Mouse (Mus musculus) C2C12 (cell line): ENCODE data around the gene Rsrc1. TPM values are rescaled to one million over a fixed set of nuclear protein-coding genes. Genes with fewer than 3 reads are reported as not detected.

Experiments used
- H3K27me3 ChIP-seq: one replicate; pipeline ENCODE4 v1.6.1; 2011; ENCODE audit not compliant: control insufficient read depth, insufficient read depth, insufficient read length
- H3K36me3 ChIP-seq: one replicate; pipeline ENCODE4 v1.6.1; 2011; ENCODE audit not compliant: control insufficient read depth, insufficient read depth
- H3K4me3 ChIP-seq: one replicate; pipeline ENCODE4 v1.5.1; 2011; ENCODE audit warnings: mild to moderate bottlenecking, control low read depth; ENCODE audit not compliant: poor library complexity, insufficient read depth, severe bottlenecking
- H3K79me2 ChIP-seq: one replicate; pipeline ENCODE4 v1.6.1; 2011; ENCODE audit not compliant: control insufficient read depth, insufficient read depth
- H3K79me3 ChIP-seq: one replicate; pipeline ENCODE4 v1.6.1; 2011; ENCODE audit warnings: low read depth, control low read depth
- H3ac ChIP-seq: one replicate; pipeline ENCODE3; 2011; ENCODE audit warnings: low read depth; ENCODE audit not compliant: control insufficient read depth, insufficient read length
- CEBPB ChIP-seq: IDR thresholded peaks from one replicate; pipeline ENCODE4 v1.6.1; 2011; ENCODE audit warnings: low read depth, mild to moderate bottlenecking, control low read depth, moderate library complexity
- CTCF ChIP-seq: IDR thresholded peaks from one replicate; pipeline ENCODE4 v1.5.1; 2011; ENCODE audit not compliant: control insufficient read depth, insufficient read depth, insufficient read length
- FOSL1 ChIP-seq: IDR thresholded peaks from one replicate; pipeline ENCODE4 v1.8.0; 2011; ENCODE audit warnings: mild to moderate bottlenecking, low read length; ENCODE audit not compliant: poor library complexity, insufficient read depth, severe bottlenecking
- MAX ChIP-seq: IDR thresholded peaks from one replicate; pipeline ENCODE4 v1.6.1; 2011; ENCODE audit warnings: mild to moderate bottlenecking, control low read depth
- MYOD1 ChIP-seq: IDR thresholded peaks from one replicate; pipeline ENCODE4 v1.6.1; 2011; ENCODE audit warnings: low read depth; ENCODE audit not compliant: control insufficient read depth, insufficient read length
- MYOG ChIP-seq: IDR thresholded peaks from one replicate; pipeline ENCODE4 v1.6.1; 2011; ENCODE audit not compliant: control insufficient read depth, insufficient read length; ENCODE audit errors: extremely low read depth
- USF1 ChIP-seq: IDR thresholded peaks from one replicate; pipeline ENCODE4 v1.6.1; 2011; ENCODE audit warnings: low read depth, mild to moderate bottlenecking, control low read depth, moderate library complexity
- polyA plus RNA-seq: library from polyadenylated mRNA; unstranded; fragments of >200 nt; fragmentation: generic; extraction: Trizol; gene quantifications from one replicate; pipeline ENCODE4 v1.2.1, GENCODE M21; 2012; ENCODE audit warnings: missing spikeins

Rsrc1 gene
- polyA plus RNA-seq, 1 experiment: 15.9 TPM

DNA sequence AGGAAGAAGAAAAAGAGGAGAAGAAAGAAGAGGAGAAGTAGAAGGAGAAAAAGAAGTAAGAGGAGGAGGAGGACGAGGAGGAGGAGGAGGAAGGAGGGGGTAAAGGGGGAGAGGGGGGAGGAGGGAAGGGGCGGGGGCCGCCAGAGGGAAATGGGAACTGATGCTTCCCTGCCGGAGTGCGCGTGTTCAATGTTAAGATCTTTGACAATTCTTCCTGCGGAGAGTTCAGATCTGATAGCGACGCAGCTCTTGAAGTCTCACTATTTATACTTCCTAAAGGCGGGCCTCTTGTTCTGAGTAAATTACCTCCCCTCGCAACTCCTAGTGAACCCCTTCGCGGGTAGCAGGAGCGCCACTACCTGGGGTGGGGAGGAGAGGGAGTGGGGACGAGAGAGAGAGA is 516 bp downstream of the Rsrc1 start, which contains the start of gene Shox2:
Gene Shox2, minus strand, starts transcription at position 66 of the 400 bp plus-strand sequence.
- peaks cover 29% of the 10 kb centered on the region for H3K79me3 ChIP-seq
- H3K36me3 ChIP-seq: no peaks in the 10 kb centered on the region
- TF ChIP-seq CTCF: no peak
- no peak for TF ChIP-seq USF1
- no peak for TF ChIP-seq CEBPB
- no peak for TF ChIP-seq MYOD1
- TF ChIP-seq MYOG: no peak
- TF ChIP-seq FOSL1: no peak
- TF ChIP-seq MAX: no peak
- H3ac ChIP-seq: peak within 1 kb of the TSS; percentile 93
- peaks cover 80% of the 10 kb centered on the region for H3K79me2 ChIP-seq
- no peaks in the 10 kb centered on the region for H3K27me3 ChIP-seq
- peak within 1 kb of the TSS; percentile 68 for H3K4me3 ChIP-seq

DNA sequence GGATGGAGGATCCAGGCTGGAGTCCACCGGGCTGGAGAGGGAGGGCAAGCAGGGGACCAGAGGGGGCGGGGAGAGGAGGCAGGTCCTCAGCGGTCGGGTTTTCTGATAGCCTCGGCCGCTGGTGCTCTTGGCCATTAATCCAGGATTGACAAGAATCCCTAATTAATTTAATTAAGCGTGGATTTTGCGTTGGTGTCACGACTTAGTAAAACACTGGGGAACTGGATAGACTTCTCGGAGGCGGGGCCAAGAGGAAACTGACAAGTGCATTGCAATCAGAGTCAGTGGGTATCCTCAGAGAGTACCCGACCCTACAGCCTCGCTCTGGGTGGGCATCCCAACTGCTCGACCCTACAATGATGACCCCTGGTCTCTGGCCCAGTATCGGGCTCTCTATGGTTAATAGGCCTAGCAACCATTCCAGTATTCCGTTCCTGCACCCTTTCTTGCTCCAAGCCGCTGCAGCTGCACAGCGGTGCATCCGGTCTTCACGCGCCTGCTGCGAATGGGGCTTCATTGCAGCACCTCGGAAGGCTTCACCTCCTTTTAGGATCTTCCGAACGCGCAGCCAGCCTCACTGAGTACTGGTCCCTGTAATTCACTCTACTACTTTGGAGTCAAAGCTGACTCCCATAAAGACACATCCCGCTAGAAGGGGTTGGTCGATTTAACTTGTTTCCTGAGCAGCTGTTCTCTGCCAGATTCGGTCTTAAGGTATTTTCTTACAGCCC is 1.2 kb downstream of the Rsrc1 start:
- peaks cover 86% of the 10 kb centered on the region for H3K79me2 ChIP-seq
- no peaks in the 10 kb centered on the region for H3K36me3 ChIP-seq
- H3K27me3 ChIP-seq: no peaks in the 10 kb centered on the region
- H3ac ChIP-seq: peak overlapping the region; percentile 69
- peaks cover 36% of the 10 kb centered on the region for H3K79me3 ChIP-seq
- peak overlapping the region; percentile 68 for H3K4me3 ChIP-seq
- TF ChIP-seq MYOD1 (peak; percentile 4), MYOG (no peak), USF1 (no peak)

DNA sequence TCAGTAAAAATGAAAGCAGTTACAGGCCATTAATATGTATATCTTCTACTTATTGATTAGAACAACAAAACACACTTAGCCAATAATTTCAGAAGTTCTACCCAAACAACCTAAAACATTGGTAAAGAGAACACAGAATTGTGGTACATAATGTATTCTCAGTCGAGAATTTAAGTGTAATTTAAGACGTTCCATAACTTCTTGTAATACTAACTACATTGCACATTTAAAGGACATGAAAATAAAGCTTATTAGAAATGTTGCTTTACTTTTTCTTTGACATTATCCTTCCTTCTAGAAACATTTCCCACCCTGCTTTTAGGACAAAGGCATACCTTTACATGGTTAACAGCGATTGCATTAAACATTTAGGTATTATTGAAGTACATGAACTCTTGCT is 2.3 kb downstream of the Rsrc1 start:
- peaks cover 41% of the 10 kb centered on the region for H3K79me3 ChIP-seq
- H3K36me3 ChIP-seq: no peaks in the 10 kb centered on the region
- peaks cover 88% of the 10 kb centered on the region for H3K79me2 ChIP-seq
- H3K27me3 ChIP-seq: no peaks in the 10 kb centered on the region
- H3K4me3 ChIP-seq: no peak overlapping the region
- H3ac ChIP-seq: no peak overlapping the region
- TF ChIP-seq FOSL1 (no peak), MYOD1 (no peak), CTCF (no peak), CEBPB (no peak), MAX (no peak), MYOG (no peak), USF1 (no peak)

DNA sequence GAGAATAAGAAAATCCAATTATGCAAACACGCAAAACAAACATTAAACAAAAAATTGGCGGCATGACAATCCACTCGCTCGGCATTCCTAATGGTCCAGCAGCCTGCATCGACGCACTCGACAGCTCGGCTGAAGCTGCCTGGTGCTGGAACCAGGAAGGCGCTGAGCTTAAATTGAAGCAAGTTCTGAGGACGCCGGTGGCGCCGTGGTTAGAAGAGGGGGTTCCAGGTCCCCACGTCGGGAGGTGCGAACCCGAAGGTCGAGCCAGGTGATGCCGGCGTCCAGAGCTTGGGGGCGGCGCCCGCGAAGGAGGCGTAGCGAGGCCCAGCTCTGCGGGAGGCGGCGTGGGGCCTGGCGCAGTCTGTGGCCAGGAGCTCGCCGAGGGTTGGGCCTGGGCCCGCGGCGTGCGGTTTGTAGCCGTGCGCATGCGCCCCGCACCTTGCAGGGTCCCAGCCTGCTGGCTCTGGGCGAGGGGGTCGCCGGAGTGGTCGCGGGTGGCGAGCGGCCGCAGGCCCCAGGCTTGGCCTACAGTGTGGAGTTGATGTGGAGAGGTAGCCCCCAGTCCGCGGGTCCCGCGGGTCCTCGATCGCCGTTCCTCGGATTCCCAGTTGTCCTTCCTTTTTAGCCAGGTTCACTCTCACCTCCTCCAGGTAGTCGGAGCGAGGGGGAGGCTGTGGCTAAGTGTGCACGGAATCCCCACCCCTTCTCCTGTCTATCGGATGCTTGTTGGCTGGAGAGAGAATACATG is 4.5 kb downstream of the Rsrc1 start:
- Histone ChIP-seq H3K79me3 (peaks cover 43% of the 10 kb centered on the region), H3K79me2 (peaks cover 88% of the 10 kb centered on the region), H3K27me3 (no peaks in the 10 kb centered on the region), H3K4me3 (peak overlapping the region; percentile 74), H3K36me3 (no peaks in the 10 kb centered on the region), H3ac (peak overlapping the region; percentile 73)
- no peak for TF ChIP-seq MAX
- TF ChIP-seq MYOD1: no peak
- no peak for TF ChIP-seq FOSL1
- no peak for TF ChIP-seq MYOG
- no peak for TF ChIP-seq CEBPB
- no peak for TF ChIP-seq CTCF
- TF ChIP-seq USF1: no peak

DNA sequence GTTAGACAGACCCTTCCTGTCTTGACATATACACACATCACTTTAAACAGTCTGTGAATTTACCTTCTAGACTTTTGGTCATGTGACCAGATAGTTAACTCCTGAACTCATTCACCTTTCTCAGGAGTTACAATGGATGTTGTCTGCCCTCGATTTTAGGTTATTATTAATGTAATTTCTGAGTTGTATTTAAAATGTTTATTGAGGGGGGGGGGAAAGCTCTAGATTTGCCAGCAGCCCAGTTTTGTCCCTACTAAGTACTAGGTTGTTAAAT is 5.0 kb downstream of the Rsrc1 start:
- Histone ChIP-seq H3K4me3 (peak overlapping the region; percentile 74), H3ac (peak overlapping the region; percentile 73), H3K79me3 (peaks cover 47% of the 10 kb centered on the region), H3K27me3 (no peaks in the 10 kb centered on the region), H3K79me2 (peaks cover 89% of the 10 kb centered on the region), H3K36me3 (no peaks in the 10 kb centered on the region)
- TF ChIP-seq FOSL1: no peak
- no peak for TF ChIP-seq MYOD1
- peak; percentile 63 for TF ChIP-seq USF1

DNA sequence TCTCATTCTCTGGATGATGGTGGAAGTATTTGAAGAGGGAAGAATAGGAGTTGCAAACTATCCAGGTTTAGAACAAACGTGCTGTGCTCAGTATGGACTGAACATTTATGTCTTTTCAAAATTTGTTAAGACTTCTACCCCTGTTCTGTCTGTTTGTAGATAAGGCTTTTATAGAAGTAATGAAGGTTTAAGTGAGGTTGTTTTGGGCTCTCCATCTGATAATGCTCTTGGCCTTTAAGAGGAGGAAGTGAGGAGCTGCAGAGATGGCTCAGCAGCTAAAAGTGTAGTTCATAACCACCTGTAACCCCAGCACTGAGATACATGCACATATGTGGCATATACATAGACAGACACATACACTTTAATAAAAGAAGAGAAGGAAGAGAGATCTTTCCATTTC is 15.6 kb downstream of the Rsrc1 start:
- no peak overlapping the region for H3ac ChIP-seq
- peaks cover 18% of the 10 kb centered on the region for H3K79me2 ChIP-seq
- peaks cover 42% of the 10 kb centered on the region for H3K36me3 ChIP-seq
- H3K4me3 ChIP-seq: no peak overlapping the region
- no peaks in the 10 kb centered on the region for H3K27me3 ChIP-seq
- TF ChIP-seq MAX (no peak), MYOD1 (no peak), MYOG (no peak), USF1 (no peak), CEBPB (no peak), CTCF (no peak), FOSL1 (no peak)
- peaks cover 11% of the 10 kb centered on the region for H3K79me3 ChIP-seq
